Mouse (Mus musculus): ENCODE measurements around the gene Rnf181. TPM values are rescaled to one million over a fixed set of nuclear protein-coding genes. Genes with fewer than 3 reads are reported as not detected.

Gene Rnf181
- 41.2 TPM for polyA plus RNA-seq (2015; fragmentation: Illumina TruSeq; extraction: RNeasy Lipid Tissue Mini Kit (QIAGEN cat#74804); ENCODE audit: insufficient read depth, low read depth, low replicate concordance)

DNA sequence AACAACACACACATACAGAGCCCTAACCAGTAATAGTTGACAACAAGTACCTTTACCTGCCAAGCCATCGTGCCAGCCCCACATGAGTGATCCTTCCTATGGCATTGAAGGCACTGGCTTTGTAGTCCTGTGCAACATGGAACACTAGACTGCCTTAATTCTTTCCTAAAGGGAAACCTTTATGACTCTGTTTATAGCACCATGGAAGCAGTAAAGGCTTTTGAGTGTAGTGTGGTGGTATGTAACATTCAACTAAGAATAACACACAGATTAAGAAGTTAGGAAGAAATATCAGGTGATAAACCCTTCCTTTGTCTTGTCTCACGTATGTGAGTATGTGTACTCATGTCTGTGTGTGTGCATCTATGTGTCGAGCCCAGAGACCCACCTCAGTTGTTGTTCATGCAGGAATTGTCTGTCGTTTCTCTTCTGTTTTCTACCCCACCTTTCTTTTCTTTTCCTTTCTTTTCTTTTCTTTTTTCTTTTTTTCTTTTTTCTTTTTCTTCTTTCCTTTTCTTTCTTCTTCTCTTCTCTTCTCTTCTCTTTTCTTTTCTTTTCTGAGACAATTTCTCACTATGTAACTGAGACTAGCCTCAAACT, at the start of gene Rnf181:
Gene Rnf181 (minus strand): TSS at position 113 of the 600 bp plus-strand sequence.

DNA sequence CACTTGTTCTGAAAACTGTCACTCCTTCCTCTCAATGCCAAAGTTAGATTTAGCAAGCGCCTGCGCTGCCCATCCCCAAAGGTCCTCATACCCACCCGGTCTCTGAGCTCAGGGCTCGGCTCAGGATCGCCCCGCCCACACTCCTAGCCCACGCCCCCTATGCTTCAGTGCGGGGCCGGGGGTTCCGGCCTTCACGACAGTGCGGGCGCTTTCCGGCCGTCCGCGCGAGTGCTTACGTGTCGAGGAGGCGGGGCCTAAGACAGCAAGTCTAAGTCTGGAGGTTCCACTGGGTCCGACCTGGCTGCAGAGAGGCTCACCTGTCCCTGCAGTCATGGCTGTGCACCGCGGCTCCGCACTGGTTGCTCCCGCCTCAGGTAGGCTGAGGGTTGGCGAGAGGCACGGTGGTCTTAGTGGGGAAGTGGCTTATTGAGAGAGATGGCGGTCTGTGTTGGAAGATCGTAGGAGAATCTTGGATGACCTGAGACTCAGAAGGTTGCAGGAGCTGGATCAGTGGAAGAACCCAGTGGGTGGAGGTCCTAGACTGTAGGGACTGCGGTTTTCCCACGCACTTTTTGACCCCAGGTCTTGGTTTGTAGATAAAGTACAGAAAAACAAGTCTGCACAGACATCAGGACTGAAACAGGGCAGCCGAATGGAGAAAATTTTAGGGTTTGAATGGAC, 47.5 kb upstream of the Rnf181 start, which contains the start of gene Ggcx:
Gene Ggcx (plus strand): TSS at position 233 of the 681 bp plus-strand sequence.

DNA sequence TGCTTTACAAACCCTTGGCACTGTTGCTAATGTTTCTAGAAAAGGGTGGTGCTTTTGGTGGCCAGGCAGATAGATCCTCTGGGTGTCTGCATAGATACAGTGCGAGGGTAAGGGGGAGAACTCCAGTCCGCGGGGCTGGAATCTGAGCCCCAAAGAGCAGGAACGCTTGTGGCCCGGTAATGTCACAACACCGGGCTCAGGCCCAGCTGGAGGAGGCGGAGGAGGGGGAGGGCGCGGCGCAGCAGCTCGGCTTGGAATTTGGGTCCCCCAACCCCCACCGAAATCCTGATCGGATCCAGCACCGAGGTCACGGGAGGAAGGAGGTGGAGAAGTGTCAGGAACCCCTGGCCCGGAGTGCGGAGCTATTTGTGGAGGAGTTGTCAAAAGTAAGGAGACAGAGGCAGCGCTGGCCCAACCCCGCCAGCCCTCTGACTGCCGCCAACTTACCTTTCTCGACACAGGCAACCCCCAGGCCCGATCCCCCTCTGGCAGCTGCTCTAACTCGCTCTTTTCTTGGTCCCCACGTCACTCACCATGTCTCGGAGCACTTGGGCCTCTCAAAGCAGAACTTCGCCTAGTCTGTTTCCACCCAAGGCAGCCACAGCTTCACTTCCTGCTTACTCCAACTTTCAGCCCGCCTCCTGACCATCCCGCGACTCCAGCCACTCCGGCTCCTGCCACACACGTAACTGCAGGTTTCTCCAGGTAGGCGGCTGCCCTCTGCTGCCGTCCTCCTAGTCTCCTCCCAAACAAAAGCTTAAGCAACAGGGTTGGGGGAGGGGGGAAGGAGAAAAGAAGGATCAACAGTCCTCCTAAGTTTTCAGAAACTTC, 23.4 kb upstream of the Rnf181 start, which contains the start of gene Vamp8:
Gene Vamp8 (minus strand): TSS at position 763 of the 831 bp plus-strand sequence.

DNA sequence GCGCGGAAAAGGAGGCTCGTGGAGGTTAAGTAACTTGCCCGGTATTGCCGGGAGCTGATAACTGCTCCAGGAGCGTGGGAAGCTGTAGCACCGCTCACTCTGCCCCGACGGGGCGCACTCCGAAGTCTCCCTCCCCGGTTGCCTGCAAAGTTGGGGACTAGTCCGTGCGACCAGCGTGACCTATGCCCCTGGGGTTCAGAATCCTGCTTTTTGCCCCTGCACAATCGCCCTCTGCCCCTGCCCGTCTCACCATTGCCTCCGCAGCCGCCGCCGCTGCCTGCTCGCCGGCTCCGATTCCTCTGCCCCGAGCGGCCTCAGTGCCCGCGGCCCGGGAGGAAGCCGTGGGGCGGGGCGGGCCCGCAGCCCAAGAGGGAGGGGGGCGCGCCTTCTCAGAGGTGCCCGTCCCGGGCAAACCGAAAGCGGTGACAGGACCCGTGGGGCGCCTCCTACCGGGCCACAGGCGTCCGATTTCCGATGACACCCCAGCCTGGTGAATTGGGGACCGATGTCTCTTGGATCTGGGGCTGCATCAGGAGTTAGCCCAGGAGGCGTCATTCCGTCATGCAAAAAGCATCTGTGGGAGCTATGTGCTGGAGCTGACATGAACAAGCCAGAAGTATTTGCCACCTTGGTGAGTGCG, 13.5 kb upstream of the Rnf181 start, which contains the start of gene Vamp5:
Gene Vamp5 (minus strand): TSS at position 338 of the 640 bp plus-strand sequence.

DNA sequence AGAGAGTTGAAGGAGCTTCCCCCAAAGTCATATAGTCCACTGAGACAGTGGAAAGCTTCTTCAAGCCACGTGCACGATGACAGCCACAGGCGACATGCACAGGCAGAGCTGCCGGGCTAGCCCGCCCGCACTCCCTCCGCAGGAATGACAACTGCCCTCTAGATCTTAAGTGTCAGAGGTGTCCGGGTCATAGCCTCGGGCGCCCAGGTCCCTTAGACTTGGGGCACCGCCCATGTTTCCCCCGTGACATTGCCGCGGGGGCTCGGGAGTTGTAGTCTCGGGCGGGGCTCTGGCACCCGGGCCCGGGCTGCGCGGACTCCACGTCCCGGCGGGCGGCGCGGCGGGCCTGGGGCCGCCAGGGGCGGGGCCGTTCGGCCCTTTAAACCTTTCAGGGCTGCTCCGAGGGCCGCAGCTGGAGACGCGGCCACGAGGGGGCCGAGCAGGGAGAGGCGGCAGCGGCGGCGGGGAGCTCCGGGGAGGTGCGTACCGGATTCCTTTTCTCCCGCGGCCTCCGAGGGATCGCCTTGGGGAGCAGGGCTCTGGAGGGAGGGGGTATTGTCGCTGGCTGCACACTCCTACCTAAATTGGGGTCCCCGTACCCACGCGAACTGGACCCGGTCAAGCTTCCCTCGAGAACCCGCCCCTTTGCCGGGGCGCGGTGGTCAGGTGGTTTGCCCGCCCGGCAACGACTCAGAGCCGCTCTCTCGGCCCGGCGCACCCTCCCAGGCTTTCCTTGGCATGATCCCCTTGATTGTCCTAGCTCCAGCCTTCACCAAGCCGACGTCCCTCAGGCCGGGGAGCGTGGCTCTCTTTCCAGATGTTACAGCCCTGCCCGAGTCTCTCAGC, 11.5 kb downstream of the Rnf181 start, which contains the start of gene Tmem150a:
Gene Tmem150a (plus strand): TSS at position 382 of the 846 bp plus-strand sequence.

DNA sequence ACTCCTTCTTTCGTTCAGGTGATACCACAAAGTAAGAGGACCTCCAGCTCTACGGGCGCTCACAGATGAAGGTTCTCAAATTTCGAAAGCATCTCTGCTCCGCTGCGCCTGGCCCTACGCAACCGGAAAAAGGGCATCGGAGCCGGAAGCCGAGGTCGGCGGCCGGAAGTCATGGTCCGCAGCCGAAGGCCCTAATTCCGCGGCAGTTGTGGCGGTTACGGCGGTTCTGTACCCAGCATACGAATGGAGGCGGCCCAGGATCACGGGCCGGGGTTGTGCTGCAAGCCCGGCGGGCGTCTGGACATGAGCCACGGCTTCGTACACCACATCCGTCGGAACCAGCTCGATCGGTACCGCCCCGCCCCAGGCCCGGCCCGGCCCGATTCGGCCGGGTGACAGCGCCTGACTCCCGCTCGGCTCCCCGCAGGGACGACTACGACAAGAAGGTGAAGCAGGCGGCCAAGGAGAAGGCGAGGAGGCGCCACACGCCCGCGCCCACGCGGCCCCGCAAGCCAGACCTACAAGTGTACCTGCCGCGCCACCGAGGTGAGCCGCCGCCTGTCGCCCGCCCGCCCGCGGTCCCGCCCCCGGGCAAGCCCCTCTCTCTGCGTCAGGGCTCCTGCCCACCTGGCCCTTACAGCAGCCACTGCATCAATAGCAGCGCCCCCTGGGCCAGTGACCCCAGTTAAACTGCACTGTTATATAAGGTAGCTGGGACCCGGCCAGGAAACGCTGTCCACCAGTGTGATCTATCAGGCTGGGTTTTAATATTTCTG, 19.4 kb downstream of the Rnf181 start, which contains the start of gene 0610030E20Rik:
Gene 0610030E20Rik (plus strand): TSS at position 152 of the 776 bp plus-strand sequence.

DNA sequence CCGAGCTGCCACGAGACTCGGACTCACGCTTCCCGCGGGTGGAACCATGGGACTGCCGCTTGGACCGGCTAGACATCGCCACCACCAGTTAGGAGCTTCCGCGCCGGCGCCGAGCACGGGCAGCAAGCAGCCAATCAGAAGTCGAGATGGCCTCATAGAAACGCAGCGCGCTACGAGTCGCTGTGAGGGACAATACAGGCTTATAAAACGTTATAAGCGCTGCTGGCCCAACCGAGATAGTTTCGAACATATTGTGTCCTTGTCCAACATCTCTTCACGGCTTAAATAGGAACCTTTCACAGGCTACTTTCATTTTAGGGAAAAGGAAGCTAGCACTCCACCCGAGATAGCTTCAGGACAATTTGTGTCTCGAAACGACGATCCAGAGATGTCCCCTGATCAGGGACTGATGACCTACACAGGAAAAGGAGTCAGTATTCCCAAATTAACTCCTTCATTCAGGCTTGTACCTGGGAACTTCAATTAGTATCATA, 21.6 kb downstream of the Rnf181 start, which contains the start of gene Usp39:
Gene Usp39 (minus strand): TSS at position 111 of the 494 bp plus-strand sequence.

Other genes with a start within 250 kb of the Rnf181 start
- gene Atoh8, start 131.4 kb downstream of the Rnf181 start, polyA plus RNA-seq (2015; fragmentation: Illumina TruSeq; extraction: RNeasy Lipid Tissue Mini Kit (QIAGEN cat#74804); ENCODE audit: insufficient read depth, low read depth, low replicate concordance) = 5.4 TPM
- 0.63 TPM for gene Sftpb, start 62.3 kb downstream of the Rnf181 start, polyA plus RNA-seq (2015; fragmentation: Illumina TruSeq; extraction: RNeasy Lipid Tissue Mini Kit (QIAGEN cat#74804); ENCODE audit: insufficient read depth, low read depth, low replicate concordance)
- 6.0 TPM for gene Usp39, start 21.8 kb downstream of the Rnf181 start, polyA plus RNA-seq (2015; fragmentation: Illumina TruSeq; extraction: RNeasy Lipid Tissue Mini Kit (QIAGEN cat#74804); ENCODE audit: insufficient read depth, low read depth, low replicate concordance)
- gene 0610030E20Rik, start 19.6 kb downstream of the Rnf181 start, polyA plus RNA-seq (2015; fragmentation: Illumina TruSeq; extraction: RNeasy Lipid Tissue Mini Kit (QIAGEN cat#74804); ENCODE audit: insufficient read depth, low read depth, low replicate concordance) = 7.4 TPM
- gene Tmem150a, start 11.5 kb downstream of the Rnf181 start, polyA plus RNA-seq (2015; fragmentation: Illumina TruSeq; extraction: RNeasy Lipid Tissue Mini Kit (QIAGEN cat#74804); ENCODE audit: insufficient read depth, low read depth, low replicate concordance) = 36.3 TPM
- gene Vamp5, start 13.5 kb upstream of the Rnf181 start, polyA plus RNA-seq (2015; fragmentation: Illumina TruSeq; extraction: RNeasy Lipid Tissue Mini Kit (QIAGEN cat#74804); ENCODE audit: insufficient read depth, low read depth, low replicate concordance) = 24.8 TPM
- 61.4 TPM for gene Vamp8, start 23.7 kb upstream of the Rnf181 start, polyA plus RNA-seq (2015; fragmentation: Illumina TruSeq; extraction: RNeasy Lipid Tissue Mini Kit (QIAGEN cat#74804); ENCODE audit: insufficient read depth, low read depth, low replicate concordance)
- 17.7 TPM for gene Ggcx, start 47.4 kb upstream of the Rnf181 start, polyA plus RNA-seq (2015; fragmentation: Illumina TruSeq; extraction: RNeasy Lipid Tissue Mini Kit (QIAGEN cat#74804); ENCODE audit: insufficient read depth, low read depth, low replicate concordance)
- 56.5 TPM for gene Mat2a, start 72.6 kb upstream of the Rnf181 start, polyA plus RNA-seq (2015; fragmentation: Illumina TruSeq; extraction: RNeasy Lipid Tissue Mini Kit (QIAGEN cat#74804); ENCODE audit: insufficient read depth, low read depth, low replicate concordance)
- gene Sh2d6, start 154.8 kb upstream of the Rnf181 start, polyA plus RNA-seq (2015; fragmentation: Illumina TruSeq; extraction: RNeasy Lipid Tissue Mini Kit (QIAGEN cat#74804); ENCODE audit: insufficient read depth, low read depth, low replicate concordance) = not detected
- 10.7 TPM for gene Capg, start 177.4 kb upstream of the Rnf181 start, polyA plus RNA-seq (2015; fragmentation: Illumina TruSeq; extraction: RNeasy Lipid Tissue Mini Kit (QIAGEN cat#74804); ENCODE audit: insufficient read depth, low read depth, low replicate concordance)
- 4.6 TPM for gene Elmod3, start 231.5 kb upstream of the Rnf181 start, polyA plus RNA-seq (2015; fragmentation: Illumina TruSeq; extraction: RNeasy Lipid Tissue Mini Kit (QIAGEN cat#74804); ENCODE audit: insufficient read depth, low read depth, low replicate concordance)
- 5.3 TPM for gene Retsat, start 231.5 kb upstream of the Rnf181 start, polyA plus RNA-seq (2015; fragmentation: Illumina TruSeq; extraction: RNeasy Lipid Tissue Mini Kit (QIAGEN cat#74804); ENCODE audit: insufficient read depth, low read depth, low replicate concordance)

Measured in pancreas, adult 10 weeks (tissue).